Mouse (Mus musculus): ENCODE measurements at regions not wholly inside any gene's neighbourhood (a gene's known extent, or its start where the extent isn't known, plus 50 kb on each side); places are given as distances from the start of the nearest gene placed in this dataset.

- no peak for DNase-seq (ENCODE audit: low spot score in 2 of 2)
Observed at GRCm38 (mm10) chr1:186234536-186234935, 117.4 kb upstream of the Lyplal1 start.

- no peak for DNase-seq (ENCODE audit: low spot score in 2 of 2)
Observed at GRCm38 (mm10) chr1:186230476-186230875, 113.4 kb upstream of the Lyplal1 start.

GRCm38 (mm10) chr1:186229856-186230255 is 112.7 kb upstream of the Lyplal1 start:
- no peak for DNase-seq (ENCODE audit: low spot score in 2 of 2)

DNA sequence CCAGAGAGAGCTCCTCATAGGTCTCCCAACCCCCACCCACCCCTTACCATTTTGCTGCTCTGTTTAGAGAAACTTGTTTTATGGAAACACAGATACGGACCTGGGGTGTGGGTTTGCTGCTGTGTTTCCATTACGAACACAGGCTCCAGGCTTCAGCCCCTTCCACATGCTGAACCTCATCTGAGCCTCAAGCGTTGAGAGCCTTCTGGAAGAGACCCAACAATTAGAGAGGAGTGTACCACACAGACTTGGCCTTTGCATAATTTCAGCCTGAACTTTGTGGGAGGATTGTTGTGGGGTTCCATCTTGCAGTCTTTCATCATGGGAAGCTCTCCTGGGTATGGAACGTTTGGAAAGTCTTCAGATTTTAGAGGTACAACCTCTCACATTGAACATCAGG is 111.3 kb upstream of the Lyplal1 start:
- no peak for DNase-seq (ENCODE audit: low spot score in 2 of 2)

- no peak for DNase-seq (ENCODE audit: low spot score in 2 of 2)
Observed at GRCm38 (mm10) chr1:186224231-186224630, 107.1 kb upstream of the Lyplal1 start.

DNA sequence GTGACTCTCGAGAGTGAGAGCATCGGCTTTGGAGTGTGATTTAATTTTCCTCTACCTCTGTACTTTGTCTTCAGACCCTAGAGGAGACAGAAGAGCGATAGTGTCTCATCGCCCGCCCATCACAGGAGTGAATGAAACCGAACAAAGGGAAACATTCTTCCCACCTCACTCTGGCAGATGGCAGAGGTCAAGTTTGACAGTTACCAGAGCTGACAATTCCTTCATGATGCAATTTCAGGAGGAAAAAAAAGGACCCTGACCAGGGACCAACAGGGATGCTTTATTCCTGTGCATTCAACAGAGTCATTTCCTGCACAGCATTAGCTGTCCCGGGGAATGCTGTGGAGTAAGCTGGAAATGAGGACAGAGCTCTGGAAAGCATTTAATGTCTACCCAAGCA is 106.3 kb upstream of the Lyplal1 start:
- DNase-seq (ENCODE audit: low spot score in 2 of 2) = no peak

DNA sequence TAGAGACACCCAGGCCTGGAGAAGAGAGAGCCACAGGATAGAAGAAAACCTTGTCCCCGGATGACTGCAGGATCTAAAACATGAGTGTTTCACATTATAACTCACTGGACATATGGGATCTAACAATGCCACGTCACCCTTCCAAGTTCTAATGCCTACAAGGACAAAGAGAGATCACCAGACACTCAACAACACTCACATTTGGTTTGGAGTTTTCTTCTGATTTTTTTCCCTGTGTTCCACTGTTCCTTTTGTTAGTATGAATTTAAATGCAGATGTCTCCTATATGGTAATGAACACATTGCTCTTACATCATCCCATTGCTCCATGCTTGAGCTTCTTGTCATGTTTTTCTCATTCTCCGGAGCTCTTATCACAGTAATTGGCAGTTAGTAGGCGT is 101.9 kb upstream of the Lyplal1 start:
- DNase-seq (ENCODE audit: low spot score in 2 of 2) = no peak

- DNase-seq (ENCODE audit: low spot score in 2 of 2) = no peak
Observed at GRCm38 (mm10) chr1:186217198-186217597, 100.1 kb upstream of the Lyplal1 start.

- no peak for DNase-seq (ENCODE audit: low spot score in 2 of 2)
Observed at GRCm38 (mm10) chr1:186204151-186204550, 87.0 kb upstream of the Lyplal1 start.

- no peak for DNase-seq (ENCODE audit: low spot score in 2 of 2)
Observed at GRCm38 (mm10) chr1:186202536-186202935, 85.4 kb upstream of the Lyplal1 start.

- no peak for DNase-seq (ENCODE audit: low spot score in 2 of 2)
Observed at GRCm38 (mm10) chr1:186198391-186198790, 81.3 kb upstream of the Lyplal1 start.

GRCm38 (mm10) chr1:186197057-186197456 is 79.9 kb upstream of the Lyplal1 start:
- no peak for DNase-seq (ENCODE audit: low spot score in 2 of 2)

DNA sequence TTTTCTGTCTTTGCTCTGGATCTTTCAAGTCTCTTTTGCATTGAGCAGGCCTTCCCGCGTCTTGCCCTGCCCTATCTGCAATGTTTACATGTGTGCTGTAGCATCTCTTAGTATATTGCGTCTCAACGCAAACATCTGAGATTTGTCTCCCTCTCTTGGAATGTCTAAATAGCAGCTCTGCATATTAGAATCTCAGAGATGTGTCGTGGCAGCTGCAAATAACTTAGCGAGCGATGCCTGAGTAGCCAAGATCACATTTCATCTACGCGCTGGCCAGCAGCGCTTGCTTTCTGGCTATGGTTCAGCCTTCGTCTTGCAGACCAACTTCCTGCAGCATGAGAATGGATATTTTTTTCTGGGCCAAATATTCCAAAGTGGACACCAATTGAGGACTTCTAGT is 72.3 kb upstream of the Lyplal1 start:
- no peak for DNase-seq (ENCODE audit: low spot score in 2 of 2)

DNA sequence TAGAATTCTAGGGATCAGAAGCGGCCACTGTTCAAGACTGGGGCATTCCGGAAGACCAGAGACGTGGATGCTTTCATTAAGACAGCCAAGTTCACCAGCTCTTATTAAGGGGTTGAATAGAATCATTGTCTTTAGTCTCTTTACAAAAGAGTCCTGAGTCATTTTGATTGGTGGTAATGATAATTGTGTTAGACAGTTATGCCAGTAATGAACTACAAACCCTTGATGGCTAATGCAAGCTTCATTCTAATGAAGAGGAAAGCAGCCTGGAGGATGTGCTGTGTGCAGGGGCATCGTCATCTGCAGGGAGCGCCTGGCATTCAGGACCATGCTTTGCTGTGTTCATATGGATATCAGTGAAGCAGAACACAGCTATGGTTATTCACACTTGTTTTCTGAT is 70.3 kb upstream of the Lyplal1 start:
- DNase-seq (ENCODE audit: low spot score in 2 of 2) = no peak

DNA sequence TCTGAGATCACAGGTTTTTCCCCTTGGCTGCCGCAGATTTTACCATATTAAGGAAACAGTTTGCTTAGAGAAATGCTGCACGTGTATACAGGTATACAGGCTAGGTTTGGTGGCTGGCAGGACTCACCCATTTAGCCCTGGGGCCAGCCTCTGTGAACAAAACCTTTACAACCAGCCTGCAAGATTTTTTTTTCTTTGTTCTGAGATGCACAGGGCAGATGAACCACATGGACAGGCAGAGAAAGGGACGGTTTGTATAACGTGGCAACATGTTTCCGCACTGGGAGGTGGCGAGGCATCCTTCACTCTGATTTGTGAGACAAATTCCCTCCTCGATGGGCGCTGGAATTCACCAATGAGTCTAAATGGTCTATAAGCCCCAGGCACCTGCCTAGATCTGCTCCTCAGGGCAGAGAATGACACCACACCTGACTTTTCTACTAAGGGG is 66.1 kb upstream of the Lyplal1 start:
- DNase-seq (ENCODE audit: low spot score in 2 of 2) = no peak

DNA sequence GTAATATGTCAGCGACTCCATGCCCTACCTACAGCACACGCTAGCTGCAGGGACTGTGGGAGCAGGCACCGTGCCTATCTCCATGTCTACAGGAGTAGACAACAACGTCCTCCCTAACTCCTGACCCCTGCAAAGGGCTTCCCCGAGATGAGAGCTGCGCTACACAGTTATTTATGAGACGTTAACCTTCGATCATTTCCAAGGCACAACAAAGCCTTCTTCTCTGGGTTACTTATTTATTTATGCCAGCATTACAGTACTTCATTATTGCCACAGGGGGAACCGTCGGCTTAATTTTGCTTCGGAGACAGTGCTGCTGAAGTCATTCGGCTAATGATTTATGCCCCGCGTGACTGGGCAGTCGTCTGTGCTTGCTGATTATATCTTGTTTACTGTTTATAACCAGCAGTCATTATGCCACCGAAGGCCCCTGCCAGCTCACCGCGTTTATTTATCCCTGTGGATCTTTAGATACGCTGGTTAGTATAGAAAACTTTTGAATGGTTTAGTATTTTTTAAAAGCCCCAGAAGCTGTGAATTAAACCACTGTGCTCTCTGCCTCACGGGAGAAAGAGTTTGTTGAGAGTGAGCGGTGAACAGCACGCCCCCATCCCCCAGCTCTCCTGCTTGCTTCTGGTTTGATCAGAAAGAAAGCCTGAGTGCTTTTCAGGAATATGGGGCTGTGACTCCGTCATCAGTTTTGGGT is 65.5 kb upstream of the Lyplal1 start:
- DNase-seq (ENCODE audit: low spot score in 2 of 2) = no peak

DNA sequence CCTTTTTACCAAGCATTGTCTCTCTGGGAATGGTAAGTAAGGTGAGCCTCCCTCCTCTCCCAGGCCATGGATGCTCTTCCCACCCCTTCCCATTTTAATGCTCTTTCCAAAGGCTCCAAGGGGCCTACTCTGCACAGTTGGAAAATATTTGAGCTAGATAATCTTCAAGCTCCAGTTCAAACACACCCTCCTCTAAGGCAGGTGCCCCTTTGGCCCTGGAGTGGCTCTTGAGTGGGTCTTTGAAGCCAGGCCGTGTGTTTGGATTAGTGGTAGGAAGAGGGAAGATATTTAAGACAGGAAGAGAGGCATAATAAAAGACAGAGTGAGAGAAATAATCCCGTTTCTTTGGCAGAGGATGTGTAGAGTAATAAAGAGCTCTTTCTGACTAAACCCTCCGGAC is 59.9 kb upstream of the Lyplal1 start:
- no peak for DNase-seq (ENCODE audit: low spot score in 2 of 2)

DNA sequence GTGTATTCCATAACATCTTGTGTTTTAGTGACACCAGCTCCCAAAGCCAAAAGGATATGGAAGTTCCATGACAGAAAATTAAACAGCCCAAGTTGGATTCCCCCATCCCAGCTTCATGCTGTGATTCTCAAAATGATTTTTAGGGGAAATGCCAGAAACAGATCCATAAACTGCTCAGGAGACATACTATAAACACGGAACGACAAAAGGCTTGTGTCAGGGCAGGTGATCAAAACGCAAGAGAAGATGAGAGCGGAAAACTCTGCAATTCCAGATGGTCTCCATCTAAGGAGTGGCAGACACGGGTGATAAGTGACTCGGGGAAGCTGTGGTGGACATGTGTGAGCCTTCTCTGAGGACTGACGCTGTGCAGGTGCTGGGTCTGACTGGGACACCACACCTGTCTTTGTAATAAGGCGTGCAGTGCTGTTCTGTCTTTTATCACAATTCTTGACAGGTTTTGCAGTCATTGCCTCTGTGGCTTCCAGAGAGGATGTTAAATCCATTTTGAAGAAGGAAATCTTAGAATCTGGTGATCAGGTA is 56.4 kb upstream of the Lyplal1 start:
- DNase-seq (ENCODE audit: low spot score in 2 of 2) = no peak

GRCm38 (mm10) chr1:186171691-186172090 is 54.6 kb upstream of the Lyplal1 start:
- DNase-seq (ENCODE audit: low spot score in 2 of 2) = no peak

All from thymus, postnatal 10 days (tissue).